Mouse (Mus musculus) bone marrow macrophage, adult 2 months (primary cell): ENCODE results near the gene Mtmr14. TPM values are rescaled to one million over a fixed set of nuclear protein-coding genes. Genes with fewer than 3 reads are reported as not detected.

Source experiments
- H3K27ac ChIP-seq: 2 replicates; pipeline ENCODE4 v1.5.1; 2012; ENCODE audit warnings: low read depth, low read length; ENCODE audit not compliant: insufficient read depth
- H3K4me1 ChIP-seq: 2 replicates; pipeline ENCODE4 v1.6.1; 2012; ENCODE audit warnings: low read length; ENCODE audit not compliant: control insufficient read depth, insufficient read depth
- H3K4me3 ChIP-seq: 2 replicates; pipeline ENCODE4 v1.5.1; 2012; ENCODE audit warnings: mild to moderate bottlenecking, low read length, moderate library complexity; ENCODE audit not compliant: insufficient read depth
- CTCF ChIP-seq: IDR thresholded peaks from 2 replicates; pipeline ENCODE4 v1.5.1; 2012; ENCODE audit warnings: low read depth, mild to moderate bottlenecking, low read length, moderate library complexity
- POLR2A ChIP-seq: IDR thresholded peaks from 2 replicates; pipeline ENCODE4 v1.6.1; 2012; ENCODE audit warnings: mild to moderate bottlenecking, low read depth, low read length, borderline replicate concordance
- polyA plus RNA-seq: library from polyadenylated mRNA; stranded (reverse); fragments of >200 nt; gene quantifications from 2 replicates; pipeline ENCODE4 v1.2.4, GENCODE M21; 2012; ENCODE audit not compliant: missing spikeins, insufficient read depth, insufficient read length

Mtmr14 gene
- 59.2 and 60.2 TPM in 2 replicates for polyA plus RNA-seq

- Histone ChIP-seq H3K27ac (peak within 1 kb of the TSS; percentile 58), H3K4me3 (peak within 1 kb of the TSS; percentile 72), H3K4me1 (peaks cover 7% of the 10 kb centered on the region)
- TF ChIP-seq POLR2A (no peak), CTCF (no peak)
Observed at GRCm38 (mm10) chr6:113237542-113238270, at the start of gene Mtmr14. Mtmr14 (plus strand) TSS chr6:113237843.

GRCm38 (mm10) chr6:113193765-113194460 is 43.7 kb upstream of the Mtmr14 start:
- TF ChIP-seq CTCF: no peak
- TF ChIP-seq POLR2A: no peak
- H3K4me1 ChIP-seq: no peaks in the 10 kb centered on the region
- H3K27ac ChIP-seq: no peak overlapping the region
- no peak overlapping the region for H3K4me3 ChIP-seq

DNA sequence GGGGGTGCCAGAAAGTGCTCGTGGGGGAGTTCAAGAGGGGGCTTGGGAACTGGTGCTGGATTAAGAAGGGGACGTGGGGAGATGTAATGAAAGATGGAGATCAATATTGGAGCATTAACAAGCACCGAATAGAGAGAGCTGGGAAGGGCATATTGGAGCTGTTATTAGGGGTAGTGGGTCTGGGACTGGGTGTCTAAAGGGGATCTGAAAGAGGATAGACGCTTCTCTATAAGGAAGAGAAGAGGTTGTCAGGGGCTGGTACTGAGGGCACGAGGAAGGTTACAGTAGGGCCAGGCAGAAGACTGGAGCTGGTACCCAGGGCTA is 43.2 kb upstream of the Mtmr14 start:
- Histone ChIP-seq H3K4me3 (no peak overlapping the region), H3K27ac (no peak overlapping the region), H3K4me1 (no peaks in the 10 kb centered on the region)
- TF ChIP-seq CTCF (no peak), POLR2A (no peak)

DNA sequence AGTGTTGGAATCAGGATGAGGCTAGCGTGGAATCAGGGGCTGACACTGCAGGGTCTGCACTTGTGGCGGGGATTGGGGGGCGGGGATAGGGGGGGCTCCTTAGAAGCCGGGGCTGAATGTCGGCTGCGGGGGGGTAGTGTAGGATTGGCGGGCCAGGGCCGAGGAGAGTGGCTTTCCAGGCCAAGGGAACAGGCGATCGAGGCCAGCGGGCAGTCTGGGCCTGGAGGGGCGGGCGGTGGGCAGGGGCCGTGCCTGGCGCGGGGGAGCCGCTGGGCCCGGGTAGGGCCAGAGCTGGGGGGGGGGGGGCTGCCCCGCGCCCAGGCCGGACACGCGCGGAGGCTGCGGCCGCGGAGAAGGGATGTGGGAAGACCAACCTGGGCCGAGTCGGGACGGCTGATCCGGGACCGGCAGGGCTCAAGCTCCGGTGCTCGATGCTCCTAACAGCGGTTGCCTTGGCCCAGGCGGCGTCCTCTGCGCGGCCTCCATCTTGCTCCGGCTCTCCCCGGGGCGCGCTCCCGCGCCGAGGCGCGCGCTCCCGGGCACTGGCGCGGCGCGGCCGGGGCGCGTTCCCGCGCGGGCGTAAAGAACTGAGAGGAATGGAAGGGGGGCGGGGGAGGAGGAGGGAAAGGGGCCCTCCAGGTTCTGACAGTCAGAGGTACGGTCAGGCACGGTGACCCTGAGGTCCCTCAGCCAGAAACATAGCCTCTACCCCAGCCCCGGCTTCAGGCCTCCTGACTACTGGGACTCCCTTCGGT is 42.6 kb upstream of the Mtmr14 start, which contains the start of gene Lhfpl4:
Lhfpl4 (minus strand) TSS at position 544 of the 755 bp plus-strand sequence.
- H3K27ac ChIP-seq: no peak within 1 kb of the TSS
- no peaks in the 10 kb centered on the region for H3K4me1 ChIP-seq
- H3K4me3 ChIP-seq: peak within 1 kb of the TSS; percentile 47
- TF ChIP-seq POLR2A (no peak), CTCF (no peak)

DNA sequence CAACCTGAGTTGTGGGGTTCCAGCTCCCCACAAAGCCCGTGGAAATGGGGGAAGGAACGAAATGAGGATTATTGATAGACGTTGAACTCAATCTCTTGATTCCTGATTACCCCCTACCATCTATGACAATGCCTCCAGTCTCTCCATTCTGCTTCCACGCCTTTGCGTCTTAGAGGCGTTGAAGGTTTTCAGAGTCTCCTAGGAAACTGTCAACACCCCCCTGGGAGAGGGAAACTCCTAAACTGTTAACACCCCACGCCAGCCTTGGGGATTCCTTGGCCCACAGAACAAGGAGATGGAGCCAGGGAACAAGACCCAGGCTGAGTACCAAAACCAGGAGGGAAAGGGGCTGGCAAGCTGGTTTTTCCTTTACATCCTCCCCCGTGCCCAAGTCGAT is 42.0 kb upstream of the Mtmr14 start:
- Histone ChIP-seq H3K4me1 (no peaks in the 10 kb centered on the region), H3K27ac (no peak overlapping the region), H3K4me3 (no peak overlapping the region)
- no peak for TF ChIP-seq CTCF
- TF ChIP-seq POLR2A: no peak

DNA sequence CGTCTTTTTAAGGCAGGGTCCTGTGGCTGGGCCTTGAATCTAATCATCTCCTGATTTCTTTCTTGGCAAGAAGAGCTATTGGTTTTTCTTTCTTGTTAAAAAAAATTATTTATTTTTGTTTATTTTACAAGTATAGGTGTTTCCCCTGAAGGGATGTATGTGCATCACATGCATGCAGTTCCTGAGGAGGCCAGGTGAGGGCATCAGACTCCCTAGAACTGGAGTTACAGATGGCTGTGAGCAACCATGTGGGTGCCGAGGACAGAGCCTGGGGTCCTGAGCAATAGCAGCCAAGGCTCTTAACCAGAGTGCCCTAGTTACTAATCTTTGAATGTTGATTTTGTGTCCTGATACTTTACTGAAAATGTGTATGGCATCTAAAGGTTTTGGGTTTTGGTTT is 21.4 kb upstream of the Mtmr14 start:
- Histone ChIP-seq H3K27ac (no peak overlapping the region), H3K4me1 (no peaks in the 10 kb centered on the region), H3K4me3 (no peak overlapping the region)
- TF ChIP-seq CTCF: no peak
- TF ChIP-seq POLR2A: no peak

DNA sequence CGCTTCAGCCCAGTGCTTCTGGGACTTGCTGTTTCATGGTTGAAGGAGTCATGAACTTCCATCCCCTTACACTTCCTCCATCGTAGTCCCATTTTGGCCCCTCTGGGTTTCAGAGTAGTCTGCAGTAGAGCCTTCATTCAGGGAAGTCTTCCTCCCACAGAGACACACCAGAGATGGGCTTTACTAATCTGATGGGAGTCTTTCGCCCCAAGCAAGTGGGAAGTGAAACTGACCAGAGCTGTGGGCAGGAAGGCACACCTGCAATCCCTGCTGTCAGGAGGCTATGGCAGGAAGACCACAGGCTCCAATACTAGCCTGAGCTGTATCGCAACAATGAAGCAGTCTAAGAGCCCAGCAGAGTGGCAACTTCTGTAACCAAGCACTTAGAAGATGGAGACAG is 11.8 kb upstream of the Mtmr14 start:
- H3K4me3 ChIP-seq: no peak overlapping the region
- no peak for TF ChIP-seq POLR2A
- TF ChIP-seq CTCF: no peak
- H3K27ac ChIP-seq: no peak overlapping the region
- peaks cover 4% of the 10 kb centered on the region for H3K4me1 ChIP-seq

DNA sequence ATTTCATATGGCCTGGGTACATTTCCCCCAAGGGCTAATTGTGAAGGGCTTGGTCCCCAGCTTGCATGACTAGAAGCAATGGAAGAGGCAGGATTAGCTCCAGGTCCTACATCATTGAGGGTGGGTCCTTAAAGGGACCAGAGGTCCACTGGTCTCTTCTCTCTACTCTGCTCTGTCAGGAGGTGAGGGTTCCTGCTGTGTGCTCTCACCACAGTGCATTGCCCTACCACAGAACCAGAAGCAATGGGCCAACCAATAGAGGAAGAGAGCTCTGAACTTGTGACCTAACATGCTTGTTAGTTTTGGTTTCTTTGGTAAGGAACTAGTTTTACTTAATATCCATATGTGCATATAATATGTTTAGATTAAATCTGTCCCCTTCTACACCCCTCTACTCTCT is 10.9 kb upstream of the Mtmr14 start:
- no peak overlapping the region for H3K27ac ChIP-seq
- TF ChIP-seq POLR2A: no peak
- TF ChIP-seq CTCF: no peak
- H3K4me1 ChIP-seq: peaks cover 4% of the 10 kb centered on the region
- no peak overlapping the region for H3K4me3 ChIP-seq

DNA sequence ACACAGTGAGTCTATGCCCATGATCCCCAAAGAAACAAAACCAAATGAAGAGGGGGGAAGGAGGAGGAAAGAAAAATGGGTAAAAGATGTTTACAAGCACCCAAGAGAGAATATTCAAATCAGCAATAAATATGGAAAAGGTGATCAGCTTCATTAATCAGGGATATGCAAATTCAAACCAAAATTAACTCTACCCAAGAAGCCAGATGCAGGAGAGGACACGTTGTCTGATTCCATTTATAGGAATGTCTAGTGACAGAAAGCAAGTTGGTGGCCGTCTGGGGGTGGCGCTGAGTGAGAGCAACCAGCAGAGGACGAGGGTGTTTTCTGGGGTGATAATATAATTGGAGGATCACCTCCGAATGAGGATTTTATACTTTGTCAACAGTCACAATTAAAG is 2.5 kb upstream of the Mtmr14 start:
- TF ChIP-seq POLR2A: no peak
- TF ChIP-seq CTCF: no peak
- Histone ChIP-seq H3K4me1 (peaks cover 7% of the 10 kb centered on the region), H3K4me3 (no peak overlapping the region), H3K27ac (no peak overlapping the region)
